Mouse (Mus musculus) urinary bladder, postnatal 36 days (tissue): Measurements from ENCODE around the gene Chmp2a.

Experiments used
- DNase-seq, 2 experiments: peaks; one replicate each; pipeline ENCODE4 v3.0.0; 2022; ENCODE audit warnings: low spot score in 2 of 2, mixed read lengths in 1 of 2

Chmp2a gene

DNA sequence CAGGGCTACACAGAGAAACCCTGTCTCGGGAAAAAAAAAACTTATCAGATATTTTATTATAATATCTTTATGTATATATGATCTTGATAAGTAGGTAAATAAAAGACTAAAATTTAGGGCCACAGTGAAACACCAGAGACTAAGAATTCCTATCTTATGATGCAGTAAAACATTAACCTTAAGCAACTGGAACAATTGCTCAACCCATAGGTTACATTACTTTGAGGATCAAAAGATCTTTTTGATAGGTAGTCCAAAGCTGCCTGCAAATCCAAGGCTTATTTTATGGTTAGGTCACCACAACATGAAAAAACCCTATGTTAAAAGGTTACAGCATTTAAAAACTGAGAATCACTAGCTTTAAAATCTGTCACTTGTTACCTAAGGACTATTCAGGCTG is 33.0 kb downstream of the Chmp2a start:
- no peak for DNase-seq

DNA sequence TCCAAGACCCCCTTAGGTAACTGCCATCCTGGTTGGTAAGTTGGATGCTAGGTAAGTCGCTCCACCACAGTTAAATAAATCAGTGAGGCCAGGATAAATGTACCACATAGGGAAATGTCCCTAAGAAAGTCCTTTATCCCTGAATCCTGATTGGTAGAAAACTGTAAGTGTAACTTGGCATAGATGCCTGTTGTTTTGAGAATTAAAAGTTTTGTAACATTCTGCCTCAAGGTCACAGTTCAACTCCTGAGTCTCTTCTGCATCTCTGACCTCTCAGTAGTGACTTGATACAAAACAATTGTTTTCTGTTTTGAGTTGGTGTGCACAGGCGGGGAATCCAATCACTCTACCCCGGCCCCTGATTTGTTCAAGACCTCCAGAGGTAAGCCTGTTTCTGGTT is 35.8 kb downstream of the Chmp2a start, which contains the start of gene Trim28:
Gene Trim28 (plus strand): TSS at position 264 of the 400 bp plus-strand sequence.
- no peak for DNase-seq

DNA sequence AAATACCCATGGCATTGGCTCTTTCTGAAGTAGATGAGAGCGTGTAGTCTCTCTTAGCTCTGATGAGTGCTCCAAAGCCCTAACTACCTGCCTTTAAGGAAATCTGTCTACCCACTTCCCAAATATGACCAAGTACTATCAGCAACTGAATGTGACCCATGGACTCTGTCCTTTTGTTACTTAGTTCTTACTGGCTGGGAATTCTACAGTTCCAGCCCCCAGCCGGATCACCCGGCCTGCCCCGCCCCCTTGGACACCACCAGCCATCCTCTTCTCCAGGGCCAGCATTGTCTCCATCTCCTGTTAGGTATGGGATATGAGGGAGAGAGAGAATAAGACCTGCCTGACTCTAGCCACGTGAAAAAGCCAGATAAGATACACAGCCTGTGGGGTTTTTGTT is 36.6 kb downstream of the Chmp2a start, which contains the start of gene Slc27a5:
Gene Slc27a5 (minus strand): TSS at position 140 of the 400 bp plus-strand sequence.
- no peak for DNase-seq

DNA sequence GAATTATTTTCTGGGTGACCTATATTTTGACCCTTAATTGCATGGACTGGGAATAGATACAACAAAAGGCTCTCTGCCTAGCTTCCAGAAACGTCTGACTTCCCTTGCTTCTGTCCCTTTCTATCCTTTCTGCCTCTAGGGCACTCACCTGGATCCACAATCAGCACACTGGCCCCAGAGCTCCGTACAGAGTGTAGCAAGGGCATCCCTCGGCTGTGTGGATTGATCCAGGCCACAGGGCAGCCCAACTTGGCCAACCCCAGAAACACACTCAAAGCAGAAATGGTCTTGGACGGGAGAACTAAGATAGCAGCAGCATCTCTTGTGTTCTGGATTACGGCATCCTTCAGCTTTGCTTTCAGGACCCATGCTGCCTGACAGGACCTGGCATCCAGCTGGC is 37.4 kb downstream of the Chmp2a start:
- DNase-seq, result no peak

DNA sequence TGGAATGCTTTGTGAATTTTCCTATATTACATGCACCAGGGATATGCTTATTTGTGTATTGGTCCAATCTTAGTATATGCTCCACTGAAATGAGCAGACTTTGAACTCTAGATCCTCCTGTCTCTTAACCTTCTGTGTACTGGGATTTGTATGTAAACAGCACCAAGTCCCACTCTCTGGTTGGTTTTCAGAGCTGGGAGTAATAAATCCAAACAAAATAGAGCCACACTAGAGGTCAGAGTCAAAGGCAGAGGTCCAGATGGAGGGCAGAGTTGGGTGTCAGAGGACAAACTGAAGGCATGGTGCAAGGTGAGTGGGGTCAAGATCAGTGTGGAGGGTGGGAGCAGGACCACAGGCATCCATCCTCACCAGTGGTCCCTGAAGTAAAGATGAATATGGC is 38.7 kb downstream of the Chmp2a start:
- DNase-seq, result no peak

DNA sequence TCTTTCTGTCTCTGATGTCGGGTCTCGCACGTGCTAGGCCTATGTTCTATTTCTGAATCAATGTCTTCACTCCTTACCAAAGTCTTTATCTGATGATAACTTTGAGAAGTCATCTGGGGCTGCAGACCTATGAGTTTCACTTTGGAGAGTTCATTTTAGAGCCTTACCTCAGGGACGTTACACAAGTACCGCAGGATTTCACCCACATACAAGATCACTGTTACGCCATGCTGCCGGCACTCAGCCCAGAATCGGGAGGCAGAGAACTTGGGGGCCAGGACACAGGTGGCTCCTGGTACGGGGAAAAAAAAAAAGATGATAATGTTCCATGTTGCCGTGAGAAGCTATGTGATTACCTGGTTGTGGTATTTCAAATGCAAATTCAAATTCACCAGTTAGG is 41.5 kb downstream of the Chmp2a start:
- no peak for DNase-seq

DNA sequence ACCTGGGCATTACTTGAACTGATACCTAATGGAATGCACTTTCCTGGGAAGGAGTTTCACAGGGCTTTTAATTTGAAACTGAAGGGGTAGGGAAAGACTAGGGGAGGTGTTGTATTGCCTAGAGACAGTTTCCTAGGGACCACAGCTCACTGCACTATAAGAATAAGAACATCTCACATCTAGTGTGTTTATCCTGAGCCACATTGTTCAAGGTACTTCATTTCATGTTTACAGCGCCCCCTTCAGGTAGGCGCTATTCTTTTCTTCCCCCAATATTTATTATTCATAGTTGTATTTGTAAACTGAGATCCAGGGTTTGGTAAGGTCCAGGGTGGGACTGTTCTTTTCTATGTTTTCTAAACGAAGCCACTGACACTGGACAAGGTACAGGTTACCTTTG is 42.4 kb downstream of the Chmp2a start:
- DNase-seq, result no peak

DNA sequence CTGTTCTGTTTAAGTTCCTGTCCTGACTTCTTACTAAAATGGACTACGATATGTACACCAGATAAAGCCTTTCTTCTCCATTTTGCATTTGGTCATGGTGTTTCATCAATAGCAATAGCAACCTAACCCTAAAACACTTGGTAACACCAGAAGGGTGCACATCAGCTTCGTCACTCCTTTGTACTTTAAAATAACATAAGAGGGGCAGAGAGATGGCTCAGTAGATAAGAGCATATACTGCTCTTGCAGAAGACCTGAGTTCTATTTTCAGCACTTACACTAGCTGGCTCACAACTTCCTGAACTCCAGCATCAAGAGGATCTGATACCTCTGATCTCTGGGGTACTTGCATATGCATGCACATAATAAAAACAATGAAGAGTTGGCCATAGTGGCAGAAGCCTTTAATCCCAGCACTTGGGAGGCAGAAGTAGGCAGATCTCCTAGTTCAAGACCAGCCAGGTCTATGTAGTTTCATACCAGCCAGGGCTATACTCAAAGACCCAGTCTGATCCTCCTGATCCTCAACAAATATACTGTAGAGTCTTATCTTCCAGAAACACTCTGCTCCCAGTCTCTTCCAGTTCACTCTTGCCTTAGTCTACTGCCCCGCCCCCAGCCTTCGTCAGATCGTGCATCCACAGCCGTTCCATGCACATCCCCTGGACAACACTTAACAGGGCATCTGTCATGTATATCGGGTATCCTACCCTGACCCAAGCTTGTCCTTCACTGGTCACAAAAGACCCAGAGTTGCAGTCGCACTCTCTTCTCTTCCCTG is 47.0 kb downstream of the Chmp2a start:
- no peak for DNase-seq

DNA sequence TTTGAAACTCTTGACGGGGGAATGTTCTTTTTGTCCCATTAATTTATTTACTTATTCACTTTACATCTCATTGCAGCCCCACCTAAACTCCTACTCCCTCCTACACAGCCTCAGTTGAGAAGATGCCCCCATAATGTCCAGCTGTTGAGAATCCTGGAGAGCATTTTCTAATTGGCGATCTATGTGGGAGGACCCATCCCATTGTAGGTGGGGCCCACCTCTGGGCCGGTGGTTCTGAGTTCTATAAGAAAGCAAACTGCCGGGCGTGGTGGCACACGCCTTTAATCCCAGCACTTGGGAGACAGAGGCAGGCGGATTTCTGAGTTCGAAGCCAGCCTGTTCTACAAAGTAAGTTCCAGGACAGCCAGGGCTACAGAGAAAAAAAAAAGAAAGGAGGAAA is 47.7 kb downstream of the Chmp2a start:
- DNase-seq, result no peak

DNA sequence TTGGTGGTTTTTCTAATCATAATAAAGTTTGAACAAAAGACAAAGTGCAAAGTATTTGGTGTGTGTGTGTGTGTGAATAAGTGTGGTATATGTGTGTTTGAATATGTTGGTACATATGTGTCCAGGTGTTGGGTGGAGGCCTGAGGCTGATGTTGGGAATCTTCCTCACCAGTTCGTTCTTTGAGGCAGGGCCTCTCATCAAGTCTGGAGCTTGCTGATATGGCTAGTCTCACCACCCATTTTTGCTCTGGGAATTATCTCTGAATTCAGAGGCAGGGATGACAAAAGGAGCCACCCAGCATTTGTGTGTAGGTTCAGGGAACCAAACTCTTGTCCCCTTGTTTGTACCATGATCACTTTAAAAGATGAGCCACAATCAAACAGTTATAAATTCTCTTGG is 48.9 kb downstream of the Chmp2a start:
- no peak for DNase-seq
